Mouse (Mus musculus): ENCODE measurements around the gene Rrp15. TPM values are rescaled to one million over a fixed set of nuclear protein-coding genes. Genes with fewer than 3 reads are reported as not detected.

Rrp15 gene
- polyA plus RNA-seq, 1 experiment from 2014 or later = 29.8 TPM

GRCm38 (mm10) chr1:186695361-186695760, 53.8 kb downstream of the Rrp15 start:
- no peak overlapping the region for H3K4me3 ChIP-seq (replicated peaks)
- no peak for ATAC-seq (ENCODE audit: low FRiP score)
- no peaks in the 10 kb centered on the region for H3K27me3 ChIP-seq (replicated peaks)
- no peaks in the 10 kb centered on the region for H3K4me1 ChIP-seq
- no peaks in the 10 kb centered on the region for H3K36me3 ChIP-seq
- no peak overlapping the region for H3K9ac ChIP-seq (replicated peaks)
- 80% methylated on average over 4 of the region's 4 CpGs for WGBS
- no peak overlapping the region for H3K4me2 ChIP-seq
- no peak overlapping the region for H3K27ac ChIP-seq (replicated peaks)
- H3K9me3 ChIP-seq (replicated peaks) = no peaks in the 10 kb centered on the region

DNA sequence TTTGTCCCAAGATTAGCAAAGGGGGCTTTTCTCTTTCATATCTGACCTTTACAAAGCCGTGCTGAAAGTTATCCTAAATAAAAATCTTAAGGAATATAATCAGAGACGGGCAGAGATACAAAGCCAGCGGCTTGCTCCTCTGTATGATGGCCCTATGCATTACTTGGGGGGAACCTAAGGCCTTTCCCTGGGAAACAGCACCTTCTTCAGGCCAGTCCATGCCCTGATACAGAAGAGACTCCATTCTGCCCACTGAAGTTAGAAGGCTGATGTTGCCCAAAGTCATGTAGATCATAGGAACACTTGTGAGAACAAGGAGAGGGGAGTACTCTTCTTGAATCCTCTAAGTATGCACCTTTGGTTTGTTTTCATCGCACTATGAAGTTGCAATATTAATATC, 56.8 kb downstream of the Rrp15 start:
- WGBS = 90% methylated on average over 4 of the region's 4 CpGs
- H3K4me3 ChIP-seq (replicated peaks) = no peak overlapping the region
- no peaks in the 10 kb centered on the region for H3K27me3 ChIP-seq (replicated peaks)
- H3K9ac ChIP-seq (replicated peaks) = no peak overlapping the region
- H3K4me2 ChIP-seq = no peak overlapping the region
- H3K9me3 ChIP-seq (replicated peaks) = no peaks in the 10 kb centered on the region
- no peaks in the 10 kb centered on the region for H3K36me3 ChIP-seq
- H3K4me1 ChIP-seq = no peaks in the 10 kb centered on the region
- no peak overlapping the region for H3K27ac ChIP-seq (replicated peaks)
- no peak for ATAC-seq (ENCODE audit: low FRiP score)

DNA sequence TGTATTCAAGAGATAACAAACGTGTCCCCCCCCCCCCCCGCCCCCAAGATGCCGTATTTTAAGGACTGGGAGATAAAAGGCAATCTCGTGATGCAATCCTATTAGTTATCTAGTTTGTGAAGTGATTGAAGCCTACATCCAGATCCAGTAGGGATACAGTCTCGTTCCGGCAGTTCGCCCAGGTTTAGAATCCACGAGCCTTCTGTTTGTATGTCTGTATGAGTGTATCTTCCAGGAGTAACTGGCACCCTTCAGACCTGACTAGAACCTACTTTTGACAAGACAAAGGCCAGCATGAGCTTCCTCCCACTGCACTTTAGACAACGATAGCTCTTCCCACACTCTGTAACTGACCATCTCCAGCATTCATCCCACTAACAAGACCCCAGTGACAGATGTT, 57.5 kb downstream of the Rrp15 start:
- Histone ChIP-seq H3K27me3 (replicated peaks) (no peaks in the 10 kb centered on the region), H3K9ac (replicated peaks) (no peak overlapping the region), H3K27ac (replicated peaks) (no peak overlapping the region), H3K36me3 (no peaks in the 10 kb centered on the region), H3K4me1 (no peaks in the 10 kb centered on the region), H3K4me2 (no peak overlapping the region), H3K9me3 (replicated peaks) (no peaks in the 10 kb centered on the region), H3K4me3 (replicated peaks) (no peak overlapping the region)
- ATAC-seq (ENCODE audit: low FRiP score) = no peak
- WGBS = 86% methylated on average over 9 of the region's 9 CpGs

DNA sequence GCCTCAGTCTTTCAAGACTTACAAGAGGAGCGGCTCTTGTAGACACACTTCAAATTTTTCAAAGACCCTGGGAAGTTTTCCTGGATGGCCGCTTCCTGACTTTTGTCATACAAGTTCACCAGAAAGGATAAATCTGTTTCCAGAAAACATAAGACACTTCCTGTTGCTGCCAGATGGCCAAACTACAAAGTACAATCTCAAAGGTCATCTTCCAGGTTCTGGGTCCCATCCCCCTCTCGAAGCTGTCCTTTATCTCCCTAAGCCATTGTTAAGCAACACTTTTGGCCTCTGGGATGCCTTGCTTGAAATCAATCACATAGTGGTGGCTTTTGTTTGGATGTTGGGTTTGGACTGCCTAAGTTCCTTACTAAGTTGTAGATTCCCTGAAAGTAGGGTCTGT, 65.1 kb downstream of the Rrp15 start:
- Histone ChIP-seq H3K27ac (replicated peaks) (no peak overlapping the region), H3K4me2 (no peak overlapping the region), H3K4me1 (peaks cover 7% of the 10 kb centered on the region; the same call in 1 of the 2 replicates), H3K4me3 (replicated peaks) (no peak overlapping the region), H3K9ac (replicated peaks) (no peak overlapping the region), H3K27me3 (replicated peaks) (no peaks in the 10 kb centered on the region), H3K36me3 (no peaks in the 10 kb centered on the region), H3K9me3 (replicated peaks) (no peaks in the 10 kb centered on the region)
- WGBS = 92% methylated on average over 3 of the region's 3 CpGs
- no peak for ATAC-seq (ENCODE audit: low FRiP score)

DNA sequence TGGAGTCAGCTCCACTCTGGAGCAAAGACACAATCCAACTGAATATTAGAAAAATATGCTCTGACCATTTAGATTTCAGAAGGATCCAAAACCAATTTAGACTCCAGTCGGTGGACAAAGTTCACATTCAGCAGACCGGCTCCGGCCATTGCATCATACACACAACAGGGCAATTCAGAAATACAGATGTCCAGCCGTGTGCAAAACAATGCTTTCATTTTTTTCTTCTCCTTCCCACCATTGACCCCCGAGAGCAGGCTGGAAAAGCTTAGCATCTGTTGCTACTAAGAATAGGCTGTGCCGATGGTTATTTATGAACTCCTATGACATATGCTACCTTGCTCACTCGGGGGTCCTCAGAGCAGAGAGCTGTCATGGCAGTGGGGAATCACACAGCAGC, 66.6 kb downstream of the Rrp15 start:
- Histone ChIP-seq H3K4me3 (replicated peaks) (no peak overlapping the region), H3K4me2 (no peak overlapping the region), H3K9ac (replicated peaks) (no peak overlapping the region), H3K36me3 (no peaks in the 10 kb centered on the region), H3K27ac (replicated peaks) (peak overlapping the region; percentile 0; the same call in 1 of the 2 replicates), H3K27me3 (replicated peaks) (no peaks in the 10 kb centered on the region), H3K4me1 (peaks cover 7% of the 10 kb centered on the region; the same call in 1 of the 2 replicates), H3K9me3 (replicated peaks) (no peaks in the 10 kb centered on the region)
- ATAC-seq (ENCODE audit: low FRiP score) = no peak
- 34% methylated on average over 7 of the region's 7 CpGs for WGBS

DNA sequence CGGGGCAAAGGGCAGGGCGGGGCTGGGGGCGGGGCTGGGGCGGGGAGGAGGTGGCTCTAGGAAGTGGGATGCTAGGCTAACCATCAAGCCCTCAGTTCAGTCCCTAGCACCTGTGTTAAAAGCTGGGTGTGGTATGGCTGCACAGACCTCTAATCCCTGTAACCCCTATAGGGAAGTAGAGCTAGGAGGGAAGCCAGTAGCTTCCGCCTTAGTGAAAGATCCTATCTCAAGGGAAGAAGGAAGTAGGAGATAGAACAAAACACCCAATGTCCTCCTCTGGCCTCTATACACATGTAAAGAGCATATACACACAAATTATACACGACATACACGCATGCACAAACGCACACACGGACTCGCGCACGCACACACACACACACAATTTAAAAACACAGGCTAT, 71.5 kb downstream of the Rrp15 start:
- Histone ChIP-seq H3K36me3 (no peaks in the 10 kb centered on the region), H3K9me3 (replicated peaks) (no peaks in the 10 kb centered on the region), H3K4me1 (peaks cover 10% of the 10 kb centered on the region), H3K4me2 (no peak overlapping the region), H3K27me3 (replicated peaks) (no peaks in the 10 kb centered on the region), H3K4me3 (replicated peaks) (no peak overlapping the region), H3K9ac (replicated peaks) (no peak overlapping the region), H3K27ac (replicated peaks) (no peak overlapping the region)
- 87% methylated on average over 12 of the region's 12 CpGs for WGBS
- ATAC-seq (ENCODE audit: low FRiP score) = no peak

DNA sequence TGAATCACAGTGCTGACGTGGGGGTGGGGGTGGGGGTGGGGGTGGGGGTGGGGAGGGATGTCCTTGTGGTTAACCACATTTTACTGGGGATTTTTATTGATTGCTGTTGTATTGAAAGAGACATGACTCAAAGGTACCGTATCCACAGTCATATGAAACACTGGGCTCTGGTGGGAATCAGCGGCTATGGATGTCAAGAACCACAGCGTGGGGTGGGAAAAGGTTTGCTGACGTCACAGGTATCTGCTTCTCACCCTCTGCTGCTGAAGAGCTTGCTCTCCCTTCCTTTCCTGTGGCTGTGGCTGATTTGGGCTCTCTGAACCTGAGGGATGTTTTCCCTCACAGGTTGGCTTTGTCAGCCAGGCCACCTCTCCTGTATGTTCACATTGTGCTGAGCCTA, 73.0 kb downstream of the Rrp15 start:
- H3K4me1 ChIP-seq = peaks cover 10% of the 10 kb centered on the region
- no peaks in the 10 kb centered on the region for H3K36me3 ChIP-seq
- no peaks in the 10 kb centered on the region for H3K9me3 ChIP-seq (replicated peaks)
- 62% methylated on average over 5 of the region's 5 CpGs for WGBS
- no peak overlapping the region for H3K27ac ChIP-seq (replicated peaks)
- H3K27me3 ChIP-seq (replicated peaks) = no peaks in the 10 kb centered on the region
- no peak overlapping the region for H3K4me2 ChIP-seq
- no peak overlapping the region for H3K9ac ChIP-seq (replicated peaks)
- no peak overlapping the region for H3K4me3 ChIP-seq (replicated peaks)
- no peak for ATAC-seq (ENCODE audit: low FRiP score)

DNA sequence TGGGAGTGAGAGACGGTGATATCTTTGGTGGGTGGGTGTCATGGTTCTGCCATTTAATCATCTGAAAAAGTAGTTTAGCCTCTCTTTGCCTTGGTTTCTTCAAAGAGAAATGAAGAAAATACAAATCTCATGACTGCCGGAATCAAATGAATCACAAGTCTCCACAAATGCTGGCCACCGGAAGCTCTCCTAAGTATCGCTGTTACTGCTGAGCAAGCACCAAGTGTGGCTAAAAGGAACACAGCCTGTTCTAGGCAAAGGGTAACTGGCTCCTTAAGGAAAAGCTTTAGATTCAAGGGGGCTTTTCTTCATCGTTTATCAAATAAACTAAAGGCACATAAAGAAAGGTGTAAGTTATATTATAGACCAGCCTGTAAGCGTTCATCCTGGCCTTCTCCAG, 73.9 kb downstream of the Rrp15 start:
- Histone ChIP-seq H3K9me3 (replicated peaks) (no peaks in the 10 kb centered on the region), H3K27me3 (replicated peaks) (no peaks in the 10 kb centered on the region), H3K4me3 (replicated peaks) (no peak overlapping the region), H3K9ac (replicated peaks) (no peak overlapping the region), H3K4me1 (peaks cover 8% of the 10 kb centered on the region), H3K36me3 (no peaks in the 10 kb centered on the region), H3K4me2 (no peak overlapping the region), H3K27ac (replicated peaks) (no peak overlapping the region)
- WGBS = 82% methylated on average over 6 of the region's 6 CpGs
- ATAC-seq (ENCODE audit: low FRiP score) = no peak

DNA sequence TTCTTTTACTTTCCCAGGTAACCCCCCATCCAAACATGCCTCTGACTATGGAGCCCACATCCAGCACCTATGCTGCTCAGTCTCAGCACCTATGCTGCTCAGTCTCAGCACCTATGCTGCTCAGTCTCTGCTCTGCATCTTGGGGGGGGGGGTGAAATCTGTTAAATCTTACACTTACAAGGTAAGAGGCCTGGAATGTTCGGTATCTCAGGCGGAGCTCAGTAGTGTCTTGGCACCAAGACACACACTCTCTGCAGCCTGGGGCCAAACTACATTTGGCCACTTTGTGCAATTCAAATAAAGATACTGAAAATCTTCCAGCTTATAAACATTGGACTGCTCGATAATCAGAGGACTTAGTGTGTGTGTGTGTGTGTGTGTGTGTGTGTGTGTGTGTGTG, 74.5 kb downstream of the Rrp15 start:
- 78% methylated on average over 3 of the region's 3 CpGs for WGBS
- no peak overlapping the region for H3K4me3 ChIP-seq (replicated peaks)
- peaks cover 8% of the 10 kb centered on the region for H3K4me1 ChIP-seq
- H3K27me3 ChIP-seq (replicated peaks) = no peaks in the 10 kb centered on the region
- H3K9me3 ChIP-seq (replicated peaks) = no peaks in the 10 kb centered on the region
- no peak for ATAC-seq (ENCODE audit: low FRiP score)
- H3K9ac ChIP-seq (replicated peaks) = no peak overlapping the region
- H3K36me3 ChIP-seq = no peaks in the 10 kb centered on the region
- no peak overlapping the region for H3K4me2 ChIP-seq
- H3K27ac ChIP-seq (replicated peaks) = no peak overlapping the region

DNA sequence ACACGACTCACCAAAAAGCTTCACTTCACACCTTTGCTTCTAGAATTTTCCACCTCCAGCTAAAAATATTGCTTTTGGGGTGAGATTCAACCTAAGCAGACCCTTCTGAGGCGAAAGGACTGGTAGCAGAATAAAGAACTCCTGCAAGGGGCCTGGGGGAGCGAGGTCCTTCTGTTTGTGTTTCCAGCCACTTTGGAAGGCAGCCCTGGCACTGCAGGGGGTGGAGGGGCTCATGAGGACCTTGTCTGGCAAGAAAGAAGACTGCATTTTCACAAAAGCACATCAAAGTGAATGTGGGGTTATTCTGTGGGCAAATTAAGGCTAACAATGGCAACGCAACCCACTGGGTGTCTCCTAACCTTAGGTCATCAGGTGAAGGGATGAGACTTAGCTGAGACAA, 76.0 kb downstream of the Rrp15 start:
- WGBS = 54% methylated on average over 4 of the region's 4 CpGs
- Histone ChIP-seq H3K4me2 (no peak overlapping the region), H3K36me3 (no peaks in the 10 kb centered on the region), H3K27ac (replicated peaks) (no peak overlapping the region), H3K9me3 (replicated peaks) (no peaks in the 10 kb centered on the region), H3K4me3 (replicated peaks) (no peak overlapping the region), H3K4me1 (peaks cover 8% of the 10 kb centered on the region), H3K9ac (replicated peaks) (no peak overlapping the region), H3K27me3 (replicated peaks) (no peaks in the 10 kb centered on the region)
- ATAC-seq (ENCODE audit: low FRiP score) = no peak

Other genes starting within 250 kb of the Rrp15 start
- 34.4 and 36.2 TPM in 2 replicates for gene Tgfb2, start 43.4 kb downstream of the Rrp15 start, polyA plus RNA-seq (2015; fragmentation: Nextera tagmentation; extraction: Ambion mirVana)
- gene D1Pas1, start 218.1 kb upstream of the Rrp15 start, polyA plus RNA-seq (2015; fragmentation: Nextera tagmentation; extraction: Ambion mirVana) = 0.12 and 0.13 TPM in 2 replicates

Data from neural tube, embryonic 15.5 days (tissue).